Mouse (Mus musculus): ENCODE results near the gene Col1a1. TPM values are rescaled to one million over a fixed set of nuclear protein-coding genes. Genes with fewer than 3 reads are reported as not detected.

Col1a1 gene
- total and polyA plus RNA-seq, 2 experiments from 2014 or later = 44.7 to 65.4 TPM

DNA sequence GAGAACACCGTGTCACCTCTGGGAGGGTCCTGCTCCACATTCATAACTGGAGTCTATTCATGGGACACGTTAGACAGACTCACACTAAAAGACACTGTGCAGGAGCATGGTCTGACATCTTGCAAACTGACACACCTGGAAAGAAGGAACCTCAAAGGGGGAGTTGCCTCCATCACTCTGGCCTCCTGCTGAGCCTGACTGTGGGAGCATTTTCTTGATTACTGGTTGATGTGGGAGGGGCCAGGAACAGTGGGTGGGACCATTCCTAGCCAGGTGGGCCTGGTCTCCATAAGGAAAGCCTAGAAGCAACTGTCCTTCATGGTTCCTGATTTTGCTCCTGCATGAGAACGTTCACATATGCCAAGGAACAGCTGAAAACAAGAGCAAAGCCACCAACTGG lies 23.5 kb upstream of the Col1a1 start:
- Histone ChIP-seq H3K9ac (replicated peaks; ENCODE audit: low read length, poor library complexity, severe bottlenecking) (no peak overlapping the region), H3K27me3 (ENCODE audit: insufficient read depth, low read length) (no peaks in the 10 kb centered on the region), H3K27ac (ENCODE audit: low read depth, low read length) (no peak overlapping the region), H3K4me1 (ENCODE audit: insufficient read depth, low read length) (no peaks in the 10 kb centered on the region), H3K9me3 (ENCODE audit: low read length) (no peaks in the 10 kb centered on the region), H3K4me3 (ENCODE audit: low read depth, low read length) (no peak overlapping the region), H3K4me2 (ENCODE audit: low read depth, low read length, poor library complexity, severe bottlenecking) (no peak overlapping the region), H3K36me3 (ENCODE audit: insufficient read depth, low read length) (no peaks in the 10 kb centered on the region)
- DNase-seq (ENCODE audit: low spot score) = no peak
- ATAC-seq (ENCODE audit: low FRiP score) = no peak
- 75% methylated on average over 3 of the region's 3 CpGs for WGBS
- TF ChIP-seq CTCF (IDR thresholded peaks at IDR 0.05) = no peak

DNA sequence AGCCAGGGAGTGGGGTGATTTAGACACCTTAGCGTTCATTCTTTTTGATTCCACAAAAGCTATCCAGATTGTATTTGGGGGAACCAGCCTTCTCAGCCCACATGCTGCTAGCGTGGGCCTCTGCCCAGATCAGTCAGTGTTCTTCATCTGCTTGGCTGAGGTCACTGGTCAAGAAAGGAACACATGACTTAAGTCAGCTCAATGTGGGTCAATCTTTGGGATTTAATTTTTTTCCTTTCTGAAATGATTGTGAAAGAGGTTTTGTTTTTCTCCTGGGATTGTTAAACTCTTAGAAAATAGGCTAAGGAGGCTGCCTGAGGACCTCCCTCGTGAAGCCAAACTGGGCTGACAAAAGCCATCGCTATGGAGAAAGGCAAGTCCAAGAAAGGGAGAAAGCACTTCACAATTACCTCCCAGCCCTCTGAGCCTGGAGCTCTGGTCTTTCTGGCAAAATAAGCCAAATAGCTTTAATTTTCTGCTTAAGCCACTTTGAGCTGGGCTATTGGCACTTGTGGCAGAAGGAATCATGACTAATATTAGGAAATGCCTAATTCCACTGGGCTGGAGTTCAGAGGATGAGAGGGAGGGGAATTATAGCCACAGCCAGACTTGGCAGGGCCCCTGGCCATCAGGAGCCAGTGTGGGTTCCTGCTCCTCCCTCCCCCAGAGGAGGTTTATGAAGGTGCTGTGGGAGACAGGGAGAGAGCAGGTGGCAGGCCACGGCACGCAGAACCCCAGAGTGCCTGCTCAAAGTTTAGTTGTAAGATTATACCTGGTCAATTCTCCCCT lies 22.5 kb upstream of the Col1a1 start:
- H3K9ac ChIP-seq (replicated peaks; ENCODE audit: low read length, poor library complexity, severe bottlenecking) = no peak overlapping the region
- no peaks in the 10 kb centered on the region for H3K36me3 ChIP-seq (ENCODE audit: insufficient read depth, low read length)
- no peaks in the 10 kb centered on the region for H3K9me3 ChIP-seq (ENCODE audit: low read length)
- H3K27me3 ChIP-seq (ENCODE audit: insufficient read depth, low read length) = no peaks in the 10 kb centered on the region
- H3K4me2 ChIP-seq (ENCODE audit: low read depth, low read length, poor library complexity, severe bottlenecking) = no peak overlapping the region
- DNase-seq (ENCODE audit: low spot score) (peak; percentile 33), ATAC-seq (ENCODE audit: low FRiP score) (no peak)
- no peak overlapping the region for H3K27ac ChIP-seq (ENCODE audit: low read depth, low read length)
- no peak overlapping the region for H3K4me3 ChIP-seq (ENCODE audit: low read depth, low read length)
- no peak for TF ChIP-seq CTCF (IDR thresholded peaks at IDR 0.05)
- H3K4me1 ChIP-seq (ENCODE audit: insufficient read depth, low read length) = no peaks in the 10 kb centered on the region
- 60% methylated on average over 6 of the region's 6 CpGs for WGBS

- Histone ChIP-seq H3K4me2 (ENCODE audit: low read depth, low read length, poor library complexity, severe bottlenecking) (no peak overlapping the region), H3K27ac (ENCODE audit: low read depth, low read length) (no peak overlapping the region), H3K4me1 (ENCODE audit: insufficient read depth, low read length) (no peaks in the 10 kb centered on the region), H3K9me3 (ENCODE audit: low read length) (no peaks in the 10 kb centered on the region), H3K36me3 (ENCODE audit: insufficient read depth, low read length) (no peaks in the 10 kb centered on the region), H3K27me3 (ENCODE audit: insufficient read depth, low read length) (no peaks in the 10 kb centered on the region), H3K4me3 (ENCODE audit: low read depth, low read length) (no peak overlapping the region), H3K9ac (replicated peaks; ENCODE audit: low read length, poor library complexity, severe bottlenecking) (no peak overlapping the region)
- ATAC-seq (ENCODE audit: low FRiP score) (no peak), DNase-seq (ENCODE audit: low spot score) (no peak)
- 23% methylated on average over 13 of the region's 16 CpGs for WGBS
- TF ChIP-seq CTCF (IDR thresholded peaks at IDR 0.05) = no peak
Measured at GRCm38 (mm10) chr11:94915675-94916403, 20.2 kb upstream of the Col1a1 start.

DNA sequence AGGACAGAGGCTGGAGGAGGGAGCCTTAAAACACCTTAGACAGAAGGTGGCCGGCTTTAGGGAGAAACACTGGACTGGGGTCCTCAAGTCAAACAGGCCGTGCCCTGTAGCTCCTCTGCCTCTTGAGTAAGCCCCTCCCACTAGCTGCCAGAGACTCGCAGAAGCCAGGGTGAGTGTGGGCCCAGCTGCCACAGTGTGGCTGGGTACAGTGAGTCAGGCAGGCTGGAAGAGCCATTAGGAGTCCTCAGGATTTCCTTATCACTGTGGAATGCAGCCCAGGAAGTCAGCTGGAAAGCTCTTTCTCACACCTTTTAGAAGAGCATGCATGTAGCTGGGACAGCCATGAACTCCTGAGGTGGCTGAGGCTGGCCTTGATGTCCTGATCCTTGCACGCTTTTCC lies 19.5 kb upstream of the Col1a1 start:
- no peaks in the 10 kb centered on the region for H3K36me3 ChIP-seq (ENCODE audit: insufficient read depth, low read length)
- no peaks in the 10 kb centered on the region for H3K27me3 ChIP-seq (ENCODE audit: insufficient read depth, low read length)
- H3K9me3 ChIP-seq (ENCODE audit: low read length) = no peaks in the 10 kb centered on the region
- H3K9ac ChIP-seq (replicated peaks; ENCODE audit: low read length, poor library complexity, severe bottlenecking) = no peak overlapping the region
- no peaks in the 10 kb centered on the region for H3K4me1 ChIP-seq (ENCODE audit: insufficient read depth, low read length)
- no peak overlapping the region for H3K27ac ChIP-seq (ENCODE audit: low read depth, low read length)
- ATAC-seq (ENCODE audit: low FRiP score) (no peak), DNase-seq (ENCODE audit: low spot score) (no peak)
- no peak for TF ChIP-seq CTCF (IDR thresholded peaks at IDR 0.05)
- 36% methylated on average over 4 of the region's 4 CpGs for WGBS
- no peak overlapping the region for H3K4me2 ChIP-seq (ENCODE audit: low read depth, low read length, poor library complexity, severe bottlenecking)
- no peak overlapping the region for H3K4me3 ChIP-seq (ENCODE audit: low read depth, low read length)

DNA sequence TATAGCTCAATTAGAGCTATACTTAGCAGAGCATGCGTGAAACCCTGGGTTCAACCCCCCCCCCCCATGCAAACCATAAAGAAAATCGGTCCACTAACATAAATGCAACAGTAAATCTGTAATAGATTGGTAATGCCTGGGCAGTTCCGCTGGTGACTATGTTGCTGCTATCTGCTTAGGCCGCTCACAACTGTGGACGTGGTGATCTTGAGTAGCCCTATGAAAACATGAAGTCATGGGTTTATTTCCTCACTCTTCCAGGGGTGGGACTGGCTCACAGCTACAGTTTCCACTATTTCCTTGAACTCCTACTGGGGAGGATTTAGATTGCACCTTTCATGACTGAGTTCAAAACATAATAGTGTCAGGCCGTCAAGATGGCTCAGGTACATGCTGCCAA lies 18.3 kb upstream of the Col1a1 start:
- no peak overlapping the region for H3K4me3 ChIP-seq (ENCODE audit: low read depth, low read length)
- DNase-seq (ENCODE audit: low spot score) (no peak), ATAC-seq (ENCODE audit: low FRiP score) (no peak)
- no peaks in the 10 kb centered on the region for H3K4me1 ChIP-seq (ENCODE audit: insufficient read depth, low read length)
- no peaks in the 10 kb centered on the region for H3K27me3 ChIP-seq (ENCODE audit: insufficient read depth, low read length)
- no peak overlapping the region for H3K9ac ChIP-seq (replicated peaks; ENCODE audit: low read length, poor library complexity, severe bottlenecking)
- no peak for TF ChIP-seq CTCF (IDR thresholded peaks at IDR 0.05)
- 84% methylated on average over 6 of the region's 6 CpGs for WGBS
- no peaks in the 10 kb centered on the region for H3K36me3 ChIP-seq (ENCODE audit: insufficient read depth, low read length)
- no peak overlapping the region for H3K4me2 ChIP-seq (ENCODE audit: low read depth, low read length, poor library complexity, severe bottlenecking)
- H3K9me3 ChIP-seq (ENCODE audit: low read length) = no peaks in the 10 kb centered on the region
- H3K27ac ChIP-seq (ENCODE audit: low read depth, low read length) = no peak overlapping the region

GRCm38 (mm10) chr11:94920996-94921401 lies 15.0 kb upstream of the Col1a1 start:
- 57% methylated on average over 6 of the region's 6 CpGs for WGBS

More at GRCm38 (mm10) chr11:94920996-94921401, 15.0 kb upstream of the Col1a1 start:
- H3K27ac ChIP-seq (ENCODE audit: low read depth, low read length) = no peak overlapping the region
- no peaks in the 10 kb centered on the region for H3K9me3 ChIP-seq (ENCODE audit: low read length)
- H3K36me3 ChIP-seq (ENCODE audit: insufficient read depth, low read length) = no peaks in the 10 kb centered on the region
- no peak overlapping the region for H3K4me2 ChIP-seq (ENCODE audit: low read depth, low read length, poor library complexity, severe bottlenecking)
- no peak overlapping the region for H3K4me3 ChIP-seq (ENCODE audit: low read depth, low read length)
- H3K4me1 ChIP-seq (ENCODE audit: insufficient read depth, low read length) = no peaks in the 10 kb centered on the region
- no peak for TF ChIP-seq CTCF (IDR thresholded peaks at IDR 0.05)
- DNase-seq (ENCODE audit: low spot score) (no peak), ATAC-seq (ENCODE audit: low FRiP score) (no peak)
- no peaks in the 10 kb centered on the region for H3K27me3 ChIP-seq (ENCODE audit: insufficient read depth, low read length)
- H3K9ac ChIP-seq (replicated peaks; ENCODE audit: low read length, poor library complexity, severe bottlenecking) = no peak overlapping the region

Measured in midbrain, postnatal 0 days (tissue).